Mouse (Mus musculus): ENCODE measurements around the gene Pirb. TPM values are rescaled to one million over a fixed set of nuclear protein-coding genes. Genes with fewer than 3 reads are reported as not detected.
A peak's percentile ranks its signal among the peaks of the same experiment; 100 is the strongest.

The Pirb gene
- polyA plus RNA-seq, 1 experiment from 2014 or later: 0.87 TPM

- H3K36me3 ChIP-seq (ENCODE audit: control insufficient read depth, insufficient read depth, low read length): peaks cover 37% of the 10 kb centered on the region
- peak; percentile 77 for ATAC-seq (ENCODE audit: low FRiP score, low TSS enrichment)
- H3K4me3 ChIP-seq (ENCODE audit: low read length): peak overlapping the region; percentile 79
- no peaks in the 10 kb centered on the region for H3K27me3 ChIP-seq (ENCODE audit: control insufficient read depth, insufficient read depth, low read length)
- H3K9ac ChIP-seq (ENCODE audit: low read depth, low read length): peak overlapping the region; percentile 89
- peak overlapping the region; percentile 94 for H3K27ac ChIP-seq (ENCODE audit: low read depth, low read length)
- H3K4me2 ChIP-seq (replicated peaks; ENCODE audit: low read depth, low read length): peak overlapping the region; percentile 81
- under 1% methylated on average over 40 of the region's 55 CpGs for WGBS
- H3K4me1 ChIP-seq (ENCODE audit: control insufficient read depth, insufficient read depth, low read length): peaks cover 15% of the 10 kb centered on the region
- no peaks in the 10 kb centered on the region for H3K9me3 ChIP-seq (ENCODE audit: control insufficient read depth, low read length)
These were observed 25.9 kb downstream of the Pirb start for GRCm38 (mm10) chr7:3694076-3694948.

GRCm38 (mm10) chr7:3693809-3694075, 26.4 kb downstream of the Pirb start:
- H3K27me3 ChIP-seq (ENCODE audit: control insufficient read depth, insufficient read depth, low read length): no peaks in the 10 kb centered on the region
- ATAC-seq (ENCODE audit: low FRiP score, low TSS enrichment): no peak
- peaks cover 15% of the 10 kb centered on the region for H3K4me1 ChIP-seq (ENCODE audit: control insufficient read depth, insufficient read depth, low read length)
- peaks cover 35% of the 10 kb centered on the region for H3K36me3 ChIP-seq (ENCODE audit: control insufficient read depth, insufficient read depth, low read length)
- H3K4me2 ChIP-seq (replicated peaks; ENCODE audit: low read depth, low read length): peak overlapping the region; percentile 81
- peak overlapping the region; percentile 89 for H3K9ac ChIP-seq (ENCODE audit: low read depth, low read length)
- H3K27ac ChIP-seq (ENCODE audit: low read depth, low read length): peak overlapping the region; percentile 94
- H3K9me3 ChIP-seq (ENCODE audit: control insufficient read depth, low read length): no peaks in the 10 kb centered on the region
- peak overlapping the region; percentile 79 for H3K4me3 ChIP-seq (ENCODE audit: low read length)
- 0% methylated on average over 18 of the region's 18 CpGs for WGBS

GRCm38 (mm10) chr7:3692987-3693808, 27.0 kb downstream of the Pirb start, which contains the start of gene Mboat7:
TSS of gene Mboat7 (minus strand) at chr7:3693523.
- peak; percentile 91 for ATAC-seq (ENCODE audit: low FRiP score, low TSS enrichment)
- WGBS: under 1% methylated on average over 55 of the region's 55 CpGs
- peaks cover 34% of the 10 kb centered on the region for H3K36me3 ChIP-seq (ENCODE audit: control insufficient read depth, insufficient read depth, low read length)

GRCm38 (mm10) chr7:3692382-3692986, 27.7 kb downstream of the Pirb start, which contains the start of gene Tsen34:
TSS of gene Tsen34 (plus strand) at chr7:3692863.
- Histone ChIP-seq H3K4me1 (ENCODE audit: control insufficient read depth, insufficient read depth, low read length) (peaks cover 15% of the 10 kb centered on the region), H3K4me3 (ENCODE audit: low read length) (peak within 1 kb of the TSS; percentile 79), H3K4me2 (replicated peaks; ENCODE audit: low read depth, low read length) (peak within 1 kb of the TSS; percentile 81), H3K27ac (ENCODE audit: low read depth, low read length) (peak within 1 kb of the TSS; percentile 94), H3K27me3 (ENCODE audit: control insufficient read depth, insufficient read depth, low read length) (no peaks in the 10 kb centered on the region), H3K36me3 (ENCODE audit: control insufficient read depth, insufficient read depth, low read length) (peaks cover 31% of the 10 kb centered on the region), H3K9ac (ENCODE audit: low read depth, low read length) (peak within 1 kb of the TSS; percentile 89), H3K9me3 (ENCODE audit: control insufficient read depth, low read length) (no peaks in the 10 kb centered on the region)
- ATAC-seq (ENCODE audit: low FRiP score, low TSS enrichment): peak; percentile 63; the same call in 1 of the 2 replicates
- WGBS: under 1% methylated on average over 49 of the region's 49 CpGs

More at GRCm38 (mm10) chr7:3692987-3693808, 27.0 kb downstream of the Pirb start, which contains the start of gene Mboat7:
- peak within 1 kb of the TSS; percentile 79 for H3K4me3 ChIP-seq (ENCODE audit: low read length)
- H3K9me3 ChIP-seq (ENCODE audit: control insufficient read depth, low read length): no peaks in the 10 kb centered on the region
- peak within 1 kb of the TSS; percentile 94 for H3K27ac ChIP-seq (ENCODE audit: low read depth, low read length)
- H3K27me3 ChIP-seq (ENCODE audit: control insufficient read depth, insufficient read depth, low read length): no peaks in the 10 kb centered on the region
- peak within 1 kb of the TSS; percentile 81 for H3K4me2 ChIP-seq (replicated peaks; ENCODE audit: low read depth, low read length)
- H3K9ac ChIP-seq (ENCODE audit: low read depth, low read length): peak within 1 kb of the TSS; percentile 89
- H3K4me1 ChIP-seq (ENCODE audit: control insufficient read depth, insufficient read depth, low read length): peaks cover 15% of the 10 kb centered on the region

GRCm38 (mm10) chr7:3691919-3692318, 28.3 kb downstream of the Pirb start:
- Histone ChIP-seq H3K27me3 (ENCODE audit: control insufficient read depth, insufficient read depth, low read length) (no peaks in the 10 kb centered on the region), H3K9ac (ENCODE audit: low read depth, low read length) (peak overlapping the region; percentile 89), H3K9me3 (ENCODE audit: control insufficient read depth, low read length) (no peaks in the 10 kb centered on the region), H3K4me2 (replicated peaks; ENCODE audit: low read depth, low read length) (peak overlapping the region; percentile 81), H3K27ac (ENCODE audit: low read depth, low read length) (0 out of 2 replicates have a peak overlapping the region, but pooled peaks have one; percentile 94), H3K4me1 (ENCODE audit: control insufficient read depth, insufficient read depth, low read length) (peaks cover 15% of the 10 kb centered on the region), H3K4me3 (ENCODE audit: low read length) (peak overlapping the region; percentile 79), H3K36me3 (ENCODE audit: control insufficient read depth, insufficient read depth, low read length) (peaks cover 34% of the 10 kb centered on the region; the same call in 1 of the 2 replicates)
- WGBS: 19% methylated on average over 3 of the region's 3 CpGs
- no peak for ATAC-seq (ENCODE audit: low FRiP score, low TSS enrichment)

- H3K27me3 ChIP-seq (ENCODE audit: control insufficient read depth, insufficient read depth, low read length): no peaks in the 10 kb centered on the region
- no peak overlapping the region for H3K9ac ChIP-seq (ENCODE audit: low read depth, low read length)
- H3K4me1 ChIP-seq (ENCODE audit: control insufficient read depth, insufficient read depth, low read length): no peaks in the 10 kb centered on the region
- H3K4me2 ChIP-seq (replicated peaks; ENCODE audit: low read depth, low read length): no peak overlapping the region
- 86% methylated on average over 31 of the region's 31 CpGs for WGBS
- peaks cover 47% of the 10 kb centered on the region; the same call in 1 of the 2 replicates for H3K36me3 ChIP-seq (ENCODE audit: control insufficient read depth, insufficient read depth, low read length)
- no peak overlapping the region for H3K4me3 ChIP-seq (ENCODE audit: low read length)
- H3K27ac ChIP-seq (ENCODE audit: low read depth, low read length): no peak overlapping the region
- no peak for ATAC-seq (ENCODE audit: low FRiP score, low TSS enrichment)
- H3K9me3 ChIP-seq (ENCODE audit: control insufficient read depth, low read length): no peaks in the 10 kb centered on the region
These were observed 34.6 kb downstream of the Pirb start for GRCm38 (mm10) chr7:3685400-3686187.

GRCm38 (mm10) chr7:3684698-3685097, 35.5 kb downstream of the Pirb start:
- no peak for ATAC-seq (ENCODE audit: low FRiP score, low TSS enrichment)
- Histone ChIP-seq H3K9me3 (ENCODE audit: control insufficient read depth, low read length) (no peaks in the 10 kb centered on the region), H3K4me1 (ENCODE audit: control insufficient read depth, insufficient read depth, low read length) (no peaks in the 10 kb centered on the region), H3K9ac (ENCODE audit: low read depth, low read length) (no peak overlapping the region), H3K27me3 (ENCODE audit: control insufficient read depth, insufficient read depth, low read length) (no peaks in the 10 kb centered on the region), H3K36me3 (ENCODE audit: control insufficient read depth, insufficient read depth, low read length) (peaks cover 47% of the 10 kb centered on the region; the same call in 1 of the 2 replicates), H3K4me3 (ENCODE audit: low read length) (no peak overlapping the region), H3K27ac (ENCODE audit: low read depth, low read length) (no peak overlapping the region), H3K4me2 (replicated peaks; ENCODE audit: low read depth, low read length) (no peak overlapping the region)
- WGBS: 89% methylated on average over 8 of the region's 8 CpGs

- peaks cover 47% of the 10 kb centered on the region; the same call in 1 of the 2 replicates for H3K36me3 ChIP-seq (ENCODE audit: control insufficient read depth, insufficient read depth, low read length)
- no peak overlapping the region for H3K27ac ChIP-seq (ENCODE audit: low read depth, low read length)
- 88% methylated on average over 10 of the region's 10 CpGs for WGBS
- H3K9me3 ChIP-seq (ENCODE audit: control insufficient read depth, low read length): no peaks in the 10 kb centered on the region
- no peak overlapping the region for H3K4me3 ChIP-seq (ENCODE audit: low read length)
- no peak overlapping the region for H3K4me2 ChIP-seq (replicated peaks; ENCODE audit: low read depth, low read length)
- H3K4me1 ChIP-seq (ENCODE audit: control insufficient read depth, insufficient read depth, low read length): no peaks in the 10 kb centered on the region
- no peak for ATAC-seq (ENCODE audit: low FRiP score, low TSS enrichment)
- no peak overlapping the region for H3K9ac ChIP-seq (ENCODE audit: low read depth, low read length)
- no peaks in the 10 kb centered on the region for H3K27me3 ChIP-seq (ENCODE audit: control insufficient read depth, insufficient read depth, low read length)
These were observed 36.2 kb downstream of the Pirb start for GRCm38 (mm10) chr7:3683908-3684550.
